Mouse (Mus musculus) liver, adult 2 months (tissue): ENCODE measurements around the gene Fam161b. TPM values are rescaled to one million over a fixed set of nuclear protein-coding genes. Genes with fewer than 3 reads are reported as not detected.

ENCODE experiments used
- DNase-seq: peaks from one replicate; pipeline ENCODE4 v3.0.0-alpha.2; 2011; ENCODE audit warnings: low read depth, low spot score; ENCODE audit errors: extremely low read depth
- H3K27ac ChIP-seq: fragments of 200-500 bp; replicated peaks from 2 replicates; pipeline ENCODE4 v1.5.1; 2012; ENCODE audit warnings: low read depth, mild to moderate bottlenecking, control low read depth, inconsistent platforms, low read length; ENCODE audit not compliant: insufficient read depth
- H3K27me3 ChIP-seq: fragments of 200-500 bp; 2 replicates; pipeline ENCODE4 v1.6.1; 2012; ENCODE audit warnings: mild to moderate bottlenecking, moderate library complexity, low read length, inconsistent platforms; ENCODE audit not compliant: control insufficient read depth, insufficient read depth
- H3K36me3 ChIP-seq: fragments of 200-500 bp; 2 replicates; pipeline ENCODE4 v1.6.1; 2012; ENCODE audit warnings: low read length, inconsistent platforms; ENCODE audit not compliant: control insufficient read depth, insufficient read depth
- H3K4me1 ChIP-seq: fragments of 200-500 bp; 2 replicates; pipeline ENCODE4 v1.6.1; 2011; ENCODE audit warnings: low read length; ENCODE audit not compliant: control insufficient read depth, insufficient read depth
- H3K4me3 ChIP-seq: fragments of 200-500 bp; 2 replicates; pipeline ENCODE4 v1.5.1; 2011; ENCODE audit warnings: low read depth, mild to moderate bottlenecking, control low read depth, low read length, moderate library complexity; ENCODE audit not compliant: insufficient read depth
- H3K79me2 ChIP-seq: fragments of 200-500 bp; 2 replicates; pipeline ENCODE4 v1.6.1; 2012; ENCODE audit warnings: inconsistent platforms, mild to moderate bottlenecking, low read length, moderate library complexity; ENCODE audit not compliant: control insufficient read depth, insufficient read depth
- H3K9ac ChIP-seq: fragments of 200-500 bp; 2 replicates; pipeline ENCODE4 v1.6.1; 2012; ENCODE audit warnings: low read depth, mild to moderate bottlenecking, control low read depth, inconsistent platforms, low read length
- CTCF ChIP-seq: fragments of 200-500 bp; IDR thresholded peaks from 2 replicates; pipeline ENCODE4 v1.5.1; 2011; ENCODE audit warnings: low read depth, low read length, control low read depth
- POLR2A ChIP-seq: fragments of 200-500 bp; IDR thresholded peaks from 2 replicates; pipeline ENCODE4 v1.6.1; 2011; ENCODE audit warnings: low read length, control low read depth; ENCODE audit not compliant: insufficient read depth; ENCODE audit errors: extremely low read depth
- WGBS: fragments of 180-500 bp; shearing (Covaris S2); methylation state at CpG from one replicate; pipeline ENCODE4 v1.1.7; 2018; 5-methylcytosine and 5-hydroxymethylcytosine counted together
- polyA plus RNA-seq: library from polyadenylated mRNA; depleted of rRNA; stranded (reverse); fragments of >200 nt; gene quantifications from 2 replicates; pipeline ENCODE4 v1.2.3, GENCODE M21; 2012
- total RNA-seq: library from RNA; depleted of rRNA; stranded (reverse); fragments of >200 nt; gene quantifications from 2 replicates; pipeline ENCODE4 v1.2.3, GENCODE M21; 2014

The Fam161b gene
- total and polyA plus RNA-seq, 2 experiments: 0.09 to 0.15 TPM

- H3K4me1 ChIP-seq: peaks cover 9% of the 10 kb centered on the region
- WGBS: 22% methylated on average over 9 of the region's 9 CpGs
- H3K4me3 ChIP-seq: no peak overlapping the region
- H3K27me3 ChIP-seq: no peaks in the 10 kb centered on the region
- H3K9ac ChIP-seq: no peak overlapping the region; the same call in 1 of the 2 replicates
- H3K36me3 ChIP-seq: no peaks in the 10 kb centered on the region
- peak overlapping the region; percentile 22 for H3K27ac ChIP-seq
- peak; percentile 66 for DNase-seq
- TF ChIP-seq POLR2A: no peak
- no peak for TF ChIP-seq CTCF
- peaks cover 6% of the 10 kb centered on the region; the same call in 1 of the 2 replicates for H3K79me2 ChIP-seq
Observed at GRCm38 (mm10) chr12:84402923-84403322, 41.3 kb upstream of the Fam161b start.

- H3K36me3 ChIP-seq: peaks cover 13% of the 10 kb centered on the region; the same call in 1 of the 2 replicates
- H3K27me3 ChIP-seq: no peaks in the 10 kb centered on the region
- peak overlapping the region; percentile 77 for H3K4me3 ChIP-seq
- peak overlapping the region; percentile 100 for H3K27ac ChIP-seq
- TF ChIP-seq POLR2A (peak; percentile 81; the same call in 1 of the 2 replicates), CTCF (no peak)
- WGBS: 17% methylated on average over 3 of the region's 3 CpGs
- peak; percentile 95 for DNase-seq
- H3K4me1 ChIP-seq: peaks cover 16% of the 10 kb centered on the region
- H3K9ac ChIP-seq: peak overlapping the region; percentile 93
- H3K79me2 ChIP-seq: peaks cover 3% of the 10 kb centered on the region; the same call in 1 of the 2 replicates
Observed at GRCm38 (mm10) chr12:84400653-84401052, 39.0 kb upstream of the Fam161b start.

- H3K79me2 ChIP-seq: peaks cover 3% of the 10 kb centered on the region; the same call in 1 of the 2 replicates
- 18% methylated on average over 3 of the region's 3 CpGs for WGBS
- peak overlapping the region; percentile 77 for H3K4me3 ChIP-seq
- no peak for TF ChIP-seq POLR2A
- TF ChIP-seq CTCF: no peak
- peaks cover 16% of the 10 kb centered on the region for H3K4me1 ChIP-seq
- H3K9ac ChIP-seq: peak overlapping the region; percentile 93
- peak overlapping the region; percentile 100 for H3K27ac ChIP-seq
- peaks cover 19% of the 10 kb centered on the region; the same call in 1 of the 2 replicates for H3K36me3 ChIP-seq
- no peak for DNase-seq
- H3K27me3 ChIP-seq: no peaks in the 10 kb centered on the region
Observed at GRCm38 (mm10) chr12:84400068-84400467, 38.4 kb upstream of the Fam161b start.

- DNase-seq: peak; percentile 95
- Histone ChIP-seq H3K9ac (peak overlapping the region; percentile 93), H3K4me3 (peak overlapping the region; percentile 77), H3K27ac (peak overlapping the region; percentile 100), H3K36me3 (peaks cover 20% of the 10 kb centered on the region; the same call in 1 of the 2 replicates), H3K27me3 (no peaks in the 10 kb centered on the region), H3K79me2 (peaks cover 3% of the 10 kb centered on the region; the same call in 1 of the 2 replicates), H3K4me1 (peaks cover 16% of the 10 kb centered on the region)
- WGBS: 18% methylated on average over 9 of the region's 9 CpGs
- TF ChIP-seq CTCF (no peak), POLR2A (peak; percentile 26; the same call in 1 of the 2 replicates)
Observed at GRCm38 (mm10) chr12:84399663-84400062, 38.0 kb upstream of the Fam161b start.

- peak overlapping the region; percentile 100 for H3K27ac ChIP-seq
- TF ChIP-seq POLR2A: no peak
- no peak for TF ChIP-seq CTCF
- 21% methylated on average over 9 of the region's 9 CpGs for WGBS
Observed at GRCm38 (mm10) chr12:84399135-84399534, 37.5 kb upstream of the Fam161b start.

GRCm38 (mm10) chr12:84398629-84399028 lies 37.0 kb upstream of the Fam161b start:
- TF ChIP-seq CTCF: no peak
- TF ChIP-seq POLR2A: no peak
- Histone ChIP-seq H3K4me3 (peak overlapping the region; percentile 50), H3K27ac (peak overlapping the region; percentile 60), H3K36me3 (peaks cover 29% of the 10 kb centered on the region), H3K9ac (peak overlapping the region; percentile 71), H3K79me2 (peaks cover 3% of the 10 kb centered on the region; the same call in 1 of the 2 replicates), H3K27me3 (no peaks in the 10 kb centered on the region), H3K4me1 (peaks cover 16% of the 10 kb centered on the region)
- DNase-seq: peak; percentile 52
- 29% methylated on average over 5 of the region's 5 CpGs for WGBS

More at GRCm38 (mm10) chr12:84399135-84399534, 37.5 kb upstream of the Fam161b start:
- Histone ChIP-seq H3K36me3 (peaks cover 24% of the 10 kb centered on the region), H3K4me1 (peaks cover 16% of the 10 kb centered on the region), H3K27me3 (no peaks in the 10 kb centered on the region), H3K79me2 (peaks cover 3% of the 10 kb centered on the region; the same call in 1 of the 2 replicates), H3K9ac (peak overlapping the region; percentile 61), H3K4me3 (peak overlapping the region; percentile 50)
- DNase-seq: peak; percentile 59
